ENCODE assay signal across 17 mouse cellular contexts in genomic region chr1:157054659-157055058, GRCm38 (mm10). TPM values are rescaled to one million over a fixed set of nuclear protein-coding genes. Genes with fewer than 3 reads are reported as not detected.
DNase-seq lines count a peak whose midpoint lies in the region; ATAC-seq and TF ChIP-seq lines count a peak whose summit lies in the region.
"Had no signal": no experiment of that assay in that cellular context is flagged by ENCODE, and none has a peak within 500 bp of the region (broad histone marks: within the 10 kb centered on the region; RNA-seq: fewer than 3 reads in every experiment).

No protein-coding gene starts in this region.

- H3K9ac ChIP-seq in heart, embryonic 14.5 days (ENCODE audit: low read length), result no peak overlapping the region
- H3K9ac ChIP-seq in MEL (ENCODE audit: control insufficient read depth, low read depth, low read length, poor library complexity, severe bottlenecking), result no peak overlapping the region
- H3K9ac ChIP-seq: embryonic facial prominence, embryonic 15.5 days had no signal

- no peak for DNase-seq in heart, postnatal 14 days
- DNase-seq in MEL (ENCODE audit: low read depth, low spot score), result peak; percentile 37
- no peak for DNase-seq in hindbrain, embryonic 10.5 days (ENCODE audit: low spot score)
- DNase-seq in gastrocnemius, postnatal 10 days, result no peak
- no peak for DNase-seq in layer of hippocampus, adult 18-20 months (ENCODE audit: low spot score in 2 of 2)
- no peak for DNase-seq in left cerebral cortex, postnatal 14 days (ENCODE audit: low spot score in 2 of 2)
- DNase-seq: adrenal gland, postnatal 36 days; cerebellum, adult 9-11 months; gastrocnemius, postnatal 14 days; kidney, adult 9 months; right cerebral cortex, adult 18-20 months had no signal

- no peaks in the 10 kb centered on the region for H3K79me2 ChIP-seq in MEL (ENCODE audit: control insufficient read depth, insufficient read depth, low read length, poor library complexity)

- H3K9me3 ChIP-seq in heart, embryonic 14.5 days (ENCODE audit: control insufficient read depth, low read length), result no peaks in the 10 kb centered on the region
- H3K9me3 ChIP-seq in MEL (replicated peaks; ENCODE audit: insufficient read depth, low read length), result no peaks in the 10 kb centered on the region
- H3K9me3 ChIP-seq in hindbrain, embryonic 10.5 days, result no peaks in the 10 kb centered on the region
- H3K9me3 ChIP-seq: embryonic facial prominence, embryonic 15.5 days had no signal

- intact Hi-C loops in heart, postnatal 14 days (cut with DNase I), result no loop called here
- intact Hi-C loops in left cerebral cortex, postnatal 14 days (cut with DNase I), result no loop called here

- no peaks in the 10 kb centered on the region for H3K27me3 ChIP-seq in heart, embryonic 14.5 days (ENCODE audit: control insufficient read depth, insufficient read depth, low read length)
- no peaks in the 10 kb centered on the region for H3K27me3 ChIP-seq in MEL (ENCODE audit: control insufficient read depth in 1 of 2, insufficient read depth in 2 of 2, low read length in 2 of 2)
- peaks cover 34% of the 10 kb centered on the region for H3K27me3 ChIP-seq in hindbrain, embryonic 10.5 days (ENCODE audit: insufficient read depth, poor library complexity, severe bottlenecking)
- H3K27me3 ChIP-seq: embryonic facial prominence, embryonic 15.5 days had no signal

- H3K4me3 ChIP-seq in heart, embryonic 14.5 days (ENCODE audit: control insufficient read depth in 1 of 2, insufficient read depth in 1 of 2, low read depth in 1 of 2, low read length in 2 of 2), result no peak overlapping the region
- no peak overlapping the region for H3K4me3 ChIP-seq in MEL (ENCODE audit: control insufficient read depth in 1 of 2, insufficient read depth in 1 of 2, low read depth in 2 of 2, low read length in 2 of 2)
- no peak overlapping the region for H3K4me3 ChIP-seq in hindbrain, embryonic 10.5 days
- H3K4me3 ChIP-seq: embryonic facial prominence, embryonic 15.5 days; myocyte had no signal

- no peak for ATAC-seq in heart, embryonic 14.5 days (ENCODE audit: insufficient number of reproducible peaks, insufficient read depth, low FRiP score, low read depth)
- 0 out of 2 replicates have a peak, but pooled peaks have one; percentile 12 for ATAC-seq in megakaryocyte progenitor cell, adult 5-6 weeks (replicated peaks; ENCODE audit: poor library complexity)

- no peak for TF ChIP-seq RAD21 in MEL (IDR thresholded peaks at IDR 0.05; ENCODE audit: low read depth, low read length)

- TF ChIP-seq CTCF in MEL (IDR thresholded peaks at IDR 0.05 in 2 of 3, conservative IDR thresholded peaks at IDR 0.05 in 1 of 3; ENCODE audit: control insufficient read depth in 1 of 3, insufficient read depth in 1 of 3, low read depth in 2 of 3, low read length in 3 of 3, poor library complexity in 1 of 3, severe bottlenecking in 1 of 3), result no peak

- H3K4me2 ChIP-seq in heart, embryonic 14.5 days (ENCODE audit: low read length), result peak overlapping the region; percentile 54
- H3K4me2 ChIP-seq: embryonic facial prominence, embryonic 15.5 days had no signal

- peak in 1 of 2 experiments; percentile 38; a peak in 2 of 4 replicates for TF ChIP-seq EP300 in MEL (IDR thresholded peaks at IDR 0.05; ENCODE audit: low read depth in 1 of 2, low read length in 2 of 2)

- peaks cover 7 to 23% of the 10 kb centered on the region in 2 experiments for H3K4me1 ChIP-seq in heart, embryonic 14.5 days (ENCODE audit: control insufficient read depth in 2 of 2, insufficient read depth in 2 of 2, low read length in 2 of 2)
- H3K4me1 ChIP-seq in MEL (ENCODE audit: control insufficient read depth in 1 of 2, insufficient read depth in 2 of 2, low read length in 2 of 2), result peaks cover 4 to 12% of the 10 kb centered on the region in 2 experiments
- peaks cover 33% of the 10 kb centered on the region for H3K4me1 ChIP-seq in hindbrain, embryonic 10.5 days (replicated peaks)

- 55% methylated on average over 7 of the region's 7 CpGs for WGBS in heart, embryonic 14.5 days
- WGBS in hindbrain, embryonic 10.5 days, result 77% methylated on average over 7 of the region's 7 CpGs

- no peaks in the 10 kb centered on the region for H3K36me3 ChIP-seq in heart, embryonic 14.5 days (ENCODE audit: control insufficient read depth, insufficient read depth, low read length)
- peaks cover 0 to 16% of the 10 kb centered on the region in 2 experiments; a peak in 2 of 4 replicates for H3K36me3 ChIP-seq in MEL (ENCODE audit: control insufficient read depth in 1 of 2, insufficient read depth in 2 of 2, low read length in 2 of 2)
- no peaks in the 10 kb centered on the region for H3K36me3 ChIP-seq in hindbrain, embryonic 10.5 days
- H3K36me3 ChIP-seq: embryonic facial prominence, embryonic 15.5 days had no signal

- TF ChIP-seq POLR2A in MEL (IDR thresholded peaks at IDR 0.05; ENCODE audit: control insufficient read depth in 1 of 2, insufficient read depth in 1 of 2, low read depth in 1 of 2, low read length in 2 of 2, poor library complexity in 1 of 2), result no peak

- H3K27ac ChIP-seq in heart, embryonic 14.5 days (replicated peaks in 1 of 2; ENCODE audit: control insufficient read depth in 1 of 2, insufficient read depth in 1 of 2, low read depth in 2 of 2, low read length in 2 of 2), result peak overlapping the region; percentile 80 to 90
- H3K27ac ChIP-seq in MEL (ENCODE audit: control insufficient read depth, low read depth, low read length), result no peak overlapping the region
- H3K27ac ChIP-seq in hindbrain, embryonic 10.5 days, result peak overlapping the region; percentile 9; the same call in 1 of the 2 replicates
- H3K27ac ChIP-seq: embryonic facial prominence, embryonic 15.5 days had no signal

TF ChIP-seq in MEL, 35 proteins besides CTCF, POLR2A, EP300 and RAD21:
- TF ChIP-seq USF1 (IDR thresholded peaks at IDR 0.05; ENCODE audit: low read depth, low read length), result peak; percentile 47; the same call in 1 of the 2 replicates
- TF ChIP-seq RCOR1 (IDR thresholded peaks at IDR 0.05; ENCODE audit: low read depth, low read length), result peak; percentile 76
- TF ChIP-seq MXI1 (IDR thresholded peaks at IDR 0.05; ENCODE audit: low read depth, low read length), result 0 out of 2 replicates have a peak, but pooled peaks have one; percentile 5
- no peak for TF ChIP-seq NELFE (IDR thresholded peaks at IDR 0.05; ENCODE audit: low read depth, low read length)
- peak; percentile 66; the same call in 1 of the 2 replicates for TF ChIP-seq GATA1 (IDR thresholded peaks at IDR 0.05; ENCODE audit: low read depth, low read length)
- TF ChIP-seq ETS1 (IDR thresholded peaks at IDR 0.05; ENCODE audit: low read depth, low read length), result peak; percentile 54
- TF ChIP-seq CHD2 (IDR thresholded peaks at IDR 0.05; ENCODE audit: low read length), result no peak
- 0 out of 2 replicates have a peak, but pooled peaks have one; percentile 12 for TF ChIP-seq MYB (IDR thresholded peaks at IDR 0.05; ENCODE audit: low read depth, low read length)
- TF ChIP-seq TCF12 (IDR thresholded peaks at IDR 0.05; ENCODE audit: low read depth, low read length), result peak; percentile 41; the same call in 1 of the 2 replicates

RNA-seq across cellular contexts. Expression of gene Tex35, which starts 53.8 kb away (rescaled TPM):
- polyA plus RNA-seq in heart, embryonic 14.5 days (2014; fragmentation: Nextera tagmentation; extraction: Ambion mirVana), result not detected in 2 replicates
- not detected for total RNA-seq in heart, postnatal 14 days (2021)
- not detected in 2 replicates for total RNA-seq in MEL (2012; rRNA removed)
- not detected for polyA plus RNA-seq in MEL (2012; ENCODE audit: insufficient read depth in 1 of 2, insufficient read length in 2 of 2, low read depth in 1 of 2, low replicate concordance in 2 of 2, missing spikeins in 1 of 2)
- polyA plus RNA-seq in hindbrain, embryonic 10.5 days (2016; fragmentation: Nextera tagmentation; extraction: Ambion mirVana), result 0.24 TPM in 1 of 2 replicates, not detected in the other
- not detected in 2 replicates for total RNA-seq in megakaryocyte progenitor cell, adult 5-6 weeks (2015)
- not detected in 2 replicates for total RNA-seq in megakaryocyte progenitor cell, adult 5-6 weeks (2017)
- not detected for total RNA-seq in gastrocnemius, postnatal 10 days (2021)
- not detected for total RNA-seq in layer of hippocampus, adult 18-20 months (2021)
- not detected for total RNA-seq in left cerebral cortex, postnatal 14 days (2021)
- total RNA-seq: adrenal gland, postnatal 36 days; gastrocnemius, postnatal 14 days; layer of hippocampus, postnatal 14 days had no signal
- polyA plus RNA-seq: embryonic facial prominence, embryonic 15.5 days; stomach, embryonic 16.5 days had no signal
